Mouse (Mus musculus): ENCODE results near the gene Mrpl1. TPM values are rescaled to one million over a fixed set of nuclear protein-coding genes. Genes with fewer than 3 reads are reported as not detected.

Gene Mrpl1
- polyA plus RNA-seq, 1 experiment, result 1.3 TPM

DNA sequence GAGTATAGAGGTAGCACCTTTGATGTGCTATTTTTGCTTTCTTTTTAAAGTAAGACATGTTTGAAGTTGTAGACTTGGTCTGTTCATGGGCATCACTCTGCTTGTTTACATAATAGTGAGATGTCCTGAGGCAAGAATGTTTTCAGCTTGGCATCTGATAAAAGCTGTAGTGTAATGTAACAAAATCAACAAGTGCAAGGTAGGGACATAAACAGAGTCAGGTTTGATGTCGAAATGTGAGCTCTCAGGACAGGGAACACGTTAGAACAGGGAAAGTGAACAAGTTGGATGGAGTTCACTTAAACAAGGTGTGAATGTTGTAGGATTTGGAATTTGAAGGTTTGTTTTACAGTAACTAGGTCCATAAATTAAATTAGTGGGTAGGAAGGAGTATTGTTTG is 44.7 kb downstream of the Mrpl1 start:
- Histone ChIP-seq H3K4me1 (ENCODE audit: control insufficient read depth, insufficient read depth, insufficient read length, low read length) (no peaks in the 10 kb centered on the region), H3K27me3 (ENCODE audit: control insufficient read depth, insufficient read depth, low read length) (no peaks in the 10 kb centered on the region), H3K27ac (ENCODE audit: insufficient read depth, low read depth, low read length) (no peak overlapping the region), H3K4me3 (ENCODE audit: low read depth, low read length) (no peak overlapping the region), H3K36me3 (ENCODE audit: control insufficient read depth, insufficient read depth, low read length) (no peaks in the 10 kb centered on the region)
- TF ChIP-seq POLR2A (IDR thresholded peaks at IDR 0.05; ENCODE audit: low read depth, low read length), result no peak
- TF ChIP-seq CTCF (IDR thresholded peaks at IDR 0.05; ENCODE audit: extremely low read depth, insufficient read length, insufficient replicate concordance, low read depth, low read length), result no peak
- WGBS, result 70% methylated on average over 2 of the region's 2 CpGs

GRCm38 (mm10) chr5:96255166-96255565 is 45.9 kb downstream of the Mrpl1 start:
- Histone ChIP-seq H3K36me3 (ENCODE audit: control insufficient read depth, insufficient read depth, low read length) (no peaks in the 10 kb centered on the region), H3K4me3 (ENCODE audit: low read depth, low read length) (no peak overlapping the region), H3K27me3 (ENCODE audit: control insufficient read depth, insufficient read depth, low read length) (no peaks in the 10 kb centered on the region), H3K27ac (ENCODE audit: insufficient read depth, low read depth, low read length) (no peak overlapping the region), H3K4me1 (ENCODE audit: control insufficient read depth, insufficient read depth, insufficient read length, low read length) (no peaks in the 10 kb centered on the region)
- no peak for TF ChIP-seq CTCF (IDR thresholded peaks at IDR 0.05; ENCODE audit: extremely low read depth, insufficient read length, insufficient replicate concordance, low read depth, low read length)
- TF ChIP-seq POLR2A (IDR thresholded peaks at IDR 0.05; ENCODE audit: low read depth, low read length), result no peak
- WGBS, result 93% methylated on average over 3 of the region's 3 CpGs

DNA sequence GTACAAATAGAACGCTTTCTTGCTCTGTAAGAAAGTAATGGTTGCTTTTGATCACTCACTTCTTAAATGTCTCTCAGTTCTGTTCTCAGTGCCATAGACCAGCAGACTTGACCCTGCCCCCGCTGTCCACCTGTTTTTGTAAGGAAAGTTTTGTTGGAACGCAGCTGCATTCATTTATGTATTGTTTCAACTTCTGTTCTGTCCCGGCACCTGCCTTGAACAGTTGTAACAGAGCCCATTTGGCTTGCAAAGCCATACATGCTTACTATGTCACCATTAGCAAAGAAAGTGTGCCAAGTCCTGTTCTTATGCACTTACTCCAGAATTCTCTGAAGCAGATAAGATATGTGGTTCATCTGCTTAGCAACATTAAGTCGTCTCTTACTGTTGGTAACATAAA is 48.9 kb downstream of the Mrpl1 start:
- H3K4me1 ChIP-seq (ENCODE audit: control insufficient read depth, insufficient read depth, insufficient read length, low read length), result no peaks in the 10 kb centered on the region
- H3K36me3 ChIP-seq (ENCODE audit: control insufficient read depth, insufficient read depth, low read length), result peaks cover 6% of the 10 kb centered on the region
- H3K27ac ChIP-seq (ENCODE audit: insufficient read depth, low read depth, low read length), result no peak overlapping the region
- no peaks in the 10 kb centered on the region for H3K27me3 ChIP-seq (ENCODE audit: control insufficient read depth, insufficient read depth, low read length)
- no peak overlapping the region for H3K4me3 ChIP-seq (ENCODE audit: low read depth, low read length)
- 94% methylated on average over 5 of the region's 5 CpGs for WGBS
- TF ChIP-seq CTCF (IDR thresholded peaks at IDR 0.05; ENCODE audit: extremely low read depth, insufficient read length, insufficient replicate concordance, low read depth, low read length), result no peak
- no peak for TF ChIP-seq POLR2A (IDR thresholded peaks at IDR 0.05; ENCODE audit: low read depth, low read length)

DNA sequence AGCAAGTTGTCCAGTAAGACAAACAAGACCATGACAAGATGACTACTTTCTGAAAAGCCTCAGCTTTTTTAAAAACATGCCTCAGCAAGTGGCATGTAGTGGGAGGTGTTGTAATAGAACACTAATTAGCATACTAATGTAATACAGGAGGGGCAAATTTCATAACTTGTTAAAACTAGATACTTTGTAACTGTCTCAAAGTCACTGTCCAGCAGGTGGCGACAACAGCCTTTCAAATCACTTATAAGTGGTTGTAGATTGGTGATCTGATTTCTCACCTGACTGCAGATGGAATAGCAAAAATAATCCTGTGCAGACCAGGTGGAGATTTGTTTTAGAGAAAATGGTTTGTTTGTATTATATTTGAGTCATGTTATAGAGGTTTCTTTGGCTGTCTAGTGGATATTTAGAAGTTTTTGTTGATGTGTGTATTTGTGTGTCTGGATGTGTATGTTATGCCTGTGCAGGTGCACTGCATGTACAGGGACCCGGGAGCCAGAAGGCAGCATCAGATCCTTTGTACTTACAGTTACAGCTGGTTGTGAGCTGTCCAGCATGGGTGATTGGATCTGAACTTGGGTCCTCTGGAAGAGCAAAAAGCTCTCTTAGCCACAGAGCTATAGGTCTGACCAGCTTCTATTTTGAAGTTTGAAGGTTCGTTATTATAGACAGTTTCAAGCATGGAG is 57.9 kb downstream of the Mrpl1 start:
- 0 out of 2 replicates have a peak, but pooled peaks have one; percentile 12 for TF ChIP-seq CTCF (IDR thresholded peaks at IDR 0.05; ENCODE audit: extremely low read depth, insufficient read length, insufficient replicate concordance, low read depth, low read length)
- no peak for TF ChIP-seq POLR2A (IDR thresholded peaks at IDR 0.05; ENCODE audit: low read depth, low read length)
- no peak overlapping the region for H3K27ac ChIP-seq (ENCODE audit: insufficient read depth, low read depth, low read length)
- H3K27me3 ChIP-seq (ENCODE audit: control insufficient read depth, insufficient read depth, low read length), result no peaks in the 10 kb centered on the region
- WGBS, result 57% methylated on average over 3 of the region's 3 CpGs
- H3K4me3 ChIP-seq (ENCODE audit: low read depth, low read length), result no peak overlapping the region
- H3K36me3 ChIP-seq (ENCODE audit: control insufficient read depth, insufficient read depth, low read length), result peaks cover 19% of the 10 kb centered on the region
- no peaks in the 10 kb centered on the region for H3K4me1 ChIP-seq (ENCODE audit: control insufficient read depth, insufficient read depth, insufficient read length, low read length)

DNA sequence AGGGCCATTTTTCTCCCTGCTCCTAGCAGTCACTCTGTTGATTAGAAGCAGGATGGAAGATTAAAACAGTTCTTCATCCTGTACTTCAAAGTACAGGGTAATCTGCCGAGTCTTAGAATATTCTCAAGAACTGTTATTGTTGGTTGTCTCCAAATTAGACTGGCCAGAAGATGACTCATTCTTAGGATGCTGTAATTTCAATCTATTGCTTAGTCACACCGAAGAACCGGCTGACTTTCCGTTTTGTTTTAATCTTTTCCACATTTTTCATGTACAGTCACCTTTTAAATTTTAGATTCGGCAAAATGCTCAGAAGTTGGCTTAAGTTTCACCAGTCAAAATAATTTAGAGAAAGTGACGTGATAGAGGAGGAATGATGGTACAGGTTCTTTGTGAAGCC is 61.8 kb downstream of the Mrpl1 start:
- no peak overlapping the region for H3K27ac ChIP-seq (ENCODE audit: insufficient read depth, low read depth, low read length)
- H3K27me3 ChIP-seq (ENCODE audit: control insufficient read depth, insufficient read depth, low read length), result no peaks in the 10 kb centered on the region
- TF ChIP-seq CTCF (IDR thresholded peaks at IDR 0.05; ENCODE audit: extremely low read depth, insufficient read length, insufficient replicate concordance, low read depth, low read length) (no peak), POLR2A (IDR thresholded peaks at IDR 0.05; ENCODE audit: low read depth, low read length) (no peak)
- H3K4me1 ChIP-seq (ENCODE audit: control insufficient read depth, insufficient read depth, insufficient read length, low read length), result no peaks in the 10 kb centered on the region
- H3K36me3 ChIP-seq (ENCODE audit: control insufficient read depth, insufficient read depth, low read length), result no peaks in the 10 kb centered on the region
- 76% methylated on average over 6 of the region's 6 CpGs for WGBS
- no peak overlapping the region for H3K4me3 ChIP-seq (ENCODE audit: low read depth, low read length)

DNA sequence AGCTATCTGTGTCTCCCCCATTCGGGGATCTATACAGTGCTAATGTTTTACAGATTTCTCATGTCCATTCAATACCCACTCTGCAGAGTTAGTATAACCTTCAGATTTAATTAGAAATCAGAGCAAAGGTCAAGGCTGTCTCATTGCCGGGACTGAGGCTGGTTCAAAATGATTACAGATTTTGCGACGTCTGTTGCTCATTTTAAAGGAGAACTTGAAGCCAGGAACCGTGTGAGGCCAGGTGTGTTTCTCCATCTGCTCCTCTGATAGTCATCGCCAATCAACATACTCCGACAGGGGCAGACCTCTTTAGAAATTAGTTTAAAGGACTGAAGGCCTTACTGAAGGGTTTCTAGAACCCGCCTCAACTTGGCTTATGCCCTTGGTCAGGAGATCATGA is 96.5 kb downstream of the Mrpl1 start:
- no peaks in the 10 kb centered on the region for H3K4me1 ChIP-seq (ENCODE audit: control insufficient read depth, insufficient read depth, insufficient read length, low read length)
- no peak overlapping the region for H3K4me3 ChIP-seq (ENCODE audit: low read depth, low read length)
- H3K27ac ChIP-seq (ENCODE audit: insufficient read depth, low read depth, low read length), result no peak overlapping the region
- 42% methylated on average over 8 of the region's 8 CpGs for WGBS
- H3K27me3 ChIP-seq (ENCODE audit: control insufficient read depth, insufficient read depth, low read length), result no peaks in the 10 kb centered on the region
- no peaks in the 10 kb centered on the region for H3K36me3 ChIP-seq (ENCODE audit: control insufficient read depth, insufficient read depth, low read length)
- TF ChIP-seq CTCF (IDR thresholded peaks at IDR 0.05; ENCODE audit: extremely low read depth, insufficient read length, insufficient replicate concordance, low read depth, low read length), result no peak
- TF ChIP-seq POLR2A (IDR thresholded peaks at IDR 0.05; ENCODE audit: low read depth, low read length), result no peak

GRCm38 (mm10) chr5:96306271-96306670 is 97.0 kb downstream of the Mrpl1 start:
- Histone ChIP-seq H3K4me3 (ENCODE audit: low read depth, low read length) (no peak overlapping the region), H3K4me1 (ENCODE audit: control insufficient read depth, insufficient read depth, insufficient read length, low read length) (no peaks in the 10 kb centered on the region), H3K27ac (ENCODE audit: insufficient read depth, low read depth, low read length) (no peak overlapping the region), H3K27me3 (ENCODE audit: control insufficient read depth, insufficient read depth, low read length) (no peaks in the 10 kb centered on the region), H3K36me3 (ENCODE audit: control insufficient read depth, insufficient read depth, low read length) (no peaks in the 10 kb centered on the region)
- 47% methylated on average over 1 of the region's 1 CpGs for WGBS
- TF ChIP-seq CTCF (IDR thresholded peaks at IDR 0.05; ENCODE audit: extremely low read depth, insufficient read length, insufficient replicate concordance, low read depth, low read length) (no peak), POLR2A (IDR thresholded peaks at IDR 0.05; ENCODE audit: low read depth, low read length) (no peak)

All from small intestine, adult 2 months (tissue).